ENCODE assay signal across 8 mouse cellular contexts in the genomic region with DNA sequence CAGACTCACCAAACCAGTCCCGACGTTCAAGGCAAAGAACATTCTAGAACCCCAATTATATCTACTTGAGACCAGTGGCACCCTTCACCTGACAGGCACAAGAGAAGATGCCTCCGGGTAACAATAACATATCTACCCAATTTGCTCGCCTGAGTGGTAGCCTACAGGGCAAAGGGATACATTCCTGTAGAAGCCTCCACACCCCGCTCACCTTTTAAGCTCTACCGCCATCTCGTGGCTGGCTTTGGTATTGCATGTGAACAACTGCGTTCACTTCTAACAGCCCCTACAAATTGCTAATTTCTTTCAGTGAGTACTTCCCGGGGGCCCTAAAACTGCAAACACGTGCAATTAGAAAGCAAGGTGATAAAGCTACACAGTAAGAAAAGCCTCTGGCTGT.
A peak's percentile ranks its signal among the peaks of the same experiment; 100 is the strongest.
DNase-seq lines count a peak whose midpoint lies in the region; ATAC-seq lines count a peak whose summit lies in the region.

No protein-coding gene starts in this region.

- no peak overlapping the region for H3K4me2 ChIP-seq in forebrain, embryonic 16.5 days (ENCODE audit: low read length)

- no peaks in the 10 kb centered on the region for H3K36me3 ChIP-seq in forebrain, embryonic 16.5 days (ENCODE audit: control insufficient read depth, insufficient read depth)
- no peaks in the 10 kb centered on the region for H3K36me3 ChIP-seq in hindbrain, embryonic 10.5 days

- H3K9ac ChIP-seq in forebrain, embryonic 16.5 days (replicated peaks; ENCODE audit: low read depth, low read length): no peak overlapping the region

- H3K27me3 ChIP-seq in forebrain, embryonic 16.5 days (replicated peaks; ENCODE audit: control insufficient read depth, insufficient read depth, low read length): no peaks in the 10 kb centered on the region
- H3K27me3 ChIP-seq in hindbrain, embryonic 10.5 days (ENCODE audit: insufficient read depth, poor library complexity, severe bottlenecking): no peaks in the 10 kb centered on the region

- peaks cover 8% of the 10 kb centered on the region for H3K4me1 ChIP-seq in forebrain, embryonic 16.5 days (replicated peaks; ENCODE audit: control insufficient read depth, insufficient read depth, low read length)
- peaks cover 21% of the 10 kb centered on the region for H3K4me1 ChIP-seq in hindbrain, embryonic 10.5 days (replicated peaks)

- ATAC-seq in cerebellum, adult (ENCODE audit: insufficient number of reproducible peaks, low FRiP score, low TSS enrichment): peak; percentile 68; the same call in 1 of the 2 replicates
- peak; percentile 71 for ATAC-seq in forebrain, embryonic 16.5 days
- ATAC-seq in megakaryocyte, adult 5-6 weeks (ENCODE audit: poor library complexity, severe bottlenecking): 0 out of 2 replicates have a peak, but pooled peaks have one; percentile 51

- no peak overlapping the region for H3K27ac ChIP-seq in forebrain, embryonic 16.5 days (ENCODE audit: low read length)
- no peak overlapping the region for H3K27ac ChIP-seq in hindbrain, embryonic 10.5 days

- H3K9me3 ChIP-seq in forebrain, embryonic 16.5 days (ENCODE audit: control insufficient read depth, low read length): no peaks in the 10 kb centered on the region
- 0 out of 2 replicates have a peak, but pooled peaks cover 2% of the 10 kb centered on the region for H3K9me3 ChIP-seq in hindbrain, embryonic 10.5 days

- H3K4me3 ChIP-seq in forebrain, embryonic 16.5 days (replicated peaks; ENCODE audit: low read length): no peak overlapping the region
- H3K4me3 ChIP-seq in hindbrain, embryonic 10.5 days: no peak overlapping the region

- peak; percentile 62 for DNase-seq in MN1 (ENCODE audit: low spot score)
- peak; percentile 83 for DNase-seq in hindbrain, embryonic 10.5 days (ENCODE audit: low spot score)
- DNase-seq in layer of hippocampus, adult 9-10 months (ENCODE audit: low spot score): peak; percentile 72
- peak; percentile 86 for DNase-seq in right cerebral cortex, adult 18-20 months
- DNase-seq in urinary bladder, adult 2 months (ENCODE audit: low spot score): peak; percentile 67

- 19% methylated on average over 10 of the region's 10 CpGs for WGBS in forebrain, embryonic 16.5 days
- 26% methylated on average over 10 of the region's 10 CpGs for WGBS in hindbrain, embryonic 10.5 days
